In genomic region chr7:105793701-105794100, GRCm38 (mm10) we compare ENCODE assay signal across 26 mouse cellular contexts. TPM values are rescaled to one million over a fixed set of nuclear protein-coding genes. Genes with fewer than 3 reads are reported as not detected.
DNase-seq lines count a peak whose midpoint lies in the region; ATAC-seq lines count a peak whose summit lies in the region.
"Had no signal": no experiment of that assay in that cellular context is flagged by ENCODE, and none has a peak within 500 bp of the region (broad histone marks: within the 10 kb centered on the region; RNA-seq: fewer than 3 reads in every experiment).

No protein-coding gene starts in this region.

- intact Hi-C loops in heart, postnatal 10 days (cut with DNase I), result loop anchor here (1.0 to 5.0 kb wide), 2 partner anchors 9 to 56 kb away; partner anchors contain the start of genes Ilk and Rrp8

- DNase-seq in heart, adult 11 months, result peak; percentile 97
- DNase-seq in kidney, postnatal 14 days, result peak; percentile 42
- DNase-seq in R1 (ENCODE audit: low read depth, low spot score), result peak; percentile 24
- DNase-seq in heart, postnatal 10 days, result peak; percentile 51 to 57
- DNase-seq in ovary, adult 18-20 months (ENCODE audit: low spot score), result no peak
- DNase-seq: adrenal gland, adult 8-10 months; cerebellum, adult 9-11 months; kidney, adult 8-10 months; layer of hippocampus, postnatal 36 days; lung, adult 18-20 months; lung, postnatal 14 days; right cerebral cortex, postnatal 25 days; thymus, adult 18-20 months; thymus, postnatal 4 days had no signal

- H3K4me2 ChIP-seq in heart, embryonic 12.5 days, result no peak overlapping the region
- no peak overlapping the region for H3K4me2 ChIP-seq in kidney, embryonic 14.5 days (replicated peaks; ENCODE audit: low read depth, low read length)
- H3K4me2 ChIP-seq: forebrain, embryonic 12.5 days; midbrain, embryonic 15.5 days; stomach, embryonic 15.5 days had no signal

- no peak overlapping the region for H3K27ac ChIP-seq in heart, embryonic 12.5 days (ENCODE audit: poor library complexity, severe bottlenecking)
- no peak overlapping the region for H3K27ac ChIP-seq in kidney, embryonic 14.5 days (ENCODE audit: low read depth, low read length)
- H3K27ac ChIP-seq: forebrain, embryonic 12.5 days; hindbrain, postnatal 0 days; midbrain, embryonic 15.5 days; stomach, embryonic 15.5 days had no signal

- H3K9me3 ChIP-seq in heart, embryonic 12.5 days (replicated peaks), result no peaks in the 10 kb centered on the region
- no peaks in the 10 kb centered on the region for H3K9me3 ChIP-seq in kidney, embryonic 14.5 days (ENCODE audit: control insufficient read depth, low read length)
- H3K9me3 ChIP-seq: forebrain, embryonic 12.5 days; midbrain, embryonic 15.5 days; stomach, embryonic 15.5 days had no signal

- H3K9ac ChIP-seq in heart, embryonic 12.5 days, result no peak overlapping the region
- no peak overlapping the region for H3K9ac ChIP-seq in kidney, embryonic 14.5 days (ENCODE audit: low read depth, low read length)
- H3K9ac ChIP-seq: forebrain, embryonic 12.5 days; midbrain, embryonic 15.5 days; stomach, embryonic 15.5 days had no signal

- no peaks in the 10 kb centered on the region for H3K4me1 ChIP-seq in heart, embryonic 12.5 days (replicated peaks)
- no peaks in the 10 kb centered on the region for H3K4me1 ChIP-seq in kidney, embryonic 14.5 days (ENCODE audit: control insufficient read depth, insufficient read depth, low read length)
- H3K4me1 ChIP-seq: stomach, embryonic 15.5 days had no signal

- 72% methylated on average over 7 of the region's 7 CpGs for WGBS in heart, embryonic 12.5 days
- WGBS in kidney, embryonic 14.5 days, result 87% methylated on average over 7 of the region's 7 CpGs

- H3K36me3 ChIP-seq in heart, embryonic 12.5 days, result no peaks in the 10 kb centered on the region
- H3K36me3 ChIP-seq in kidney, embryonic 14.5 days (ENCODE audit: control insufficient read depth, insufficient read depth, low read length), result no peaks in the 10 kb centered on the region
- H3K36me3 ChIP-seq: forebrain, embryonic 12.5 days; midbrain, embryonic 15.5 days; stomach, embryonic 15.5 days had no signal

- 0 out of 2 replicates have a peak, but pooled peaks cover 10% of the 10 kb centered on the region for H3K27me3 ChIP-seq in heart, embryonic 12.5 days (replicated peaks)
- no peaks in the 10 kb centered on the region for H3K27me3 ChIP-seq in kidney, embryonic 14.5 days (ENCODE audit: control insufficient read depth, insufficient read depth, low read length)
- H3K27me3 ChIP-seq: CH12.LX; forebrain, embryonic 12.5 days; midbrain, embryonic 15.5 days; stomach, embryonic 15.5 days had no signal

- no peak overlapping the region for H3K4me3 ChIP-seq in heart, embryonic 12.5 days
- no peak overlapping the region for H3K4me3 ChIP-seq in kidney, embryonic 14.5 days (ENCODE audit: low read length)
- H3K4me3 ChIP-seq: forebrain, embryonic 12.5 days; megakaryocyte, embryonic 14.5 days; midbrain, embryonic 15.5 days; myocyte; stomach, embryonic 15.5 days had no signal

- ATAC-seq in heart, embryonic 12.5 days (ENCODE audit: insufficient number of reproducible peaks, low FRiP score), result no peak
- ATAC-seq in kidney, embryonic 14.5 days (ENCODE audit: low FRiP score, low TSS enrichment), result no peak
- ATAC-seq in megakaryocyte-erythroid progenitor cell, adult 5-6 weeks (replicated peaks; ENCODE audit: low FRiP score, low TSS enrichment, poor library complexity, severe bottlenecking), result no peak
- ATAC-seq: hindbrain, postnatal 0 days; midbrain, embryonic 15.5 days had no signal

RNA-seq across cellular contexts. Expression of gene Dchs1, which starts 6.2 kb away (rescaled TPM):
- 8.7 and 9.4 TPM in 2 replicates for polyA plus RNA-seq in heart, embryonic 12.5 days (2016; fragmentation: Nextera tagmentation; extraction: Ambion mirVana)
- polyA plus RNA-seq in kidney, embryonic 14.5 days (2014; fragmentation: Nextera tagmentation; extraction: Ambion mirVana), result 13.1 and 19.0 TPM in 2 replicates
- 10 to 100 TPM; 30.6 to 34.2 TPM for total RNA-seq in heart, postnatal 10 days (2021)
- total RNA-seq in megakaryocyte-erythroid progenitor cell, adult 5-6 weeks (2014; fragmentation: Nextera tagmentation), result not detected in 2 replicates
- total RNA-seq in megakaryocyte-erythroid progenitor cell, adult 5-6 weeks (2017), result not detected in 2 replicates
- total RNA-seq: hematopoietic stem cell, adult 5-6 weeks; neutrophil, adult 5-6 weeks had no signal

RNA-seq across cellular contexts. Expression of gene Mrpl17, which starts 17.2 kb away (rescaled TPM):
- polyA plus RNA-seq in heart, embryonic 12.5 days (2016; fragmentation: Nextera tagmentation; extraction: Ambion mirVana), result 232 TPM in 2 replicates
- 434 and 459 TPM in 2 replicates for polyA plus RNA-seq in kidney, embryonic 14.5 days (2014; fragmentation: Nextera tagmentation; extraction: Ambion mirVana)
- 100 to 1,000 TPM in 1 of 2 experiments, 10 to 100 TPM in 1; 100.0 to 110 TPM for total RNA-seq in heart, postnatal 10 days (2021)
- 144 and 184 TPM in 2 replicates for total RNA-seq in megakaryocyte-erythroid progenitor cell, adult 5-6 weeks (2014; fragmentation: Nextera tagmentation)
- 31.6 and 60.6 TPM in 2 replicates for total RNA-seq in megakaryocyte-erythroid progenitor cell, adult 5-6 weeks (2017)

RNA-seq across cellular contexts. Expression of gene Tpp1, which starts 41.7 kb away (rescaled TPM):
- polyA plus RNA-seq in heart, embryonic 12.5 days (2016; fragmentation: Nextera tagmentation; extraction: Ambion mirVana), result 87.7 and 97.8 TPM in 2 replicates
- 58.0 and 86.4 TPM in 2 replicates for polyA plus RNA-seq in kidney, embryonic 14.5 days (2014; fragmentation: Nextera tagmentation; extraction: Ambion mirVana)
- total RNA-seq in heart, postnatal 10 days (2021), result 10 to 100 TPM; 42.2 to 46.6 TPM
- 80.7 and 98.6 TPM in 2 replicates for total RNA-seq in megakaryocyte-erythroid progenitor cell, adult 5-6 weeks (2014; fragmentation: Nextera tagmentation)
- 26.8 and 37.9 TPM in 2 replicates for total RNA-seq in megakaryocyte-erythroid progenitor cell, adult 5-6 weeks (2017)

RNA-seq across cellular contexts. Expression of gene Taf10, which starts 49.5 kb away (rescaled TPM):
- polyA plus RNA-seq in heart, embryonic 12.5 days (2016; fragmentation: Nextera tagmentation; extraction: Ambion mirVana), result 142 and 160 TPM in 2 replicates
- 180 and 241 TPM in 2 replicates for polyA plus RNA-seq in kidney, embryonic 14.5 days (2014; fragmentation: Nextera tagmentation; extraction: Ambion mirVana)
- total RNA-seq in heart, postnatal 10 days (2021), result 100 to 1,000 TPM; 102 to 108 TPM
- total RNA-seq in megakaryocyte-erythroid progenitor cell, adult 5-6 weeks (2014; fragmentation: Nextera tagmentation), result 333 and 378 TPM in 2 replicates
- 181 and 219 TPM in 2 replicates for total RNA-seq in megakaryocyte-erythroid progenitor cell, adult 5-6 weeks (2017)

RNA-seq across cellular contexts. Expression of gene Rrp8, which starts 56.5 kb away (rescaled TPM):
- 29.1 and 30.9 TPM in 2 replicates for polyA plus RNA-seq in heart, embryonic 12.5 days (2016; fragmentation: Nextera tagmentation; extraction: Ambion mirVana)
- 28.5 and 46.7 TPM in 2 replicates for polyA plus RNA-seq in kidney, embryonic 14.5 days (2014; fragmentation: Nextera tagmentation; extraction: Ambion mirVana)
- 10 to 100 TPM; 14.3 to 14.7 TPM for total RNA-seq in heart, postnatal 10 days (2021)
- 46.4 and 52.3 TPM in 2 replicates for total RNA-seq in megakaryocyte-erythroid progenitor cell, adult 5-6 weeks (2014; fragmentation: Nextera tagmentation)
- 42.7 and 85.2 TPM in 2 replicates for total RNA-seq in megakaryocyte-erythroid progenitor cell, adult 5-6 weeks (2017)

Comparison
In these comparisons a context has a peak if more than half of its experiments do, and no peak if none do; other contexts are left out.
1. RNA of gene Dchs1, which starts 6.2 kb away (total RNA-seq): 30.6 to 34.2 TPM in heart, postnatal 10 days; not detected in megakaryocyte-erythroid progenitor cell, adult 5-6 weeks; every median in the first group is over 10 times any median in the second.